Mouse (Mus musculus) heart, postnatal 0 days (tissue): ENCODE results near the gene Atg16l2.

ENCODE experiments used
- CTCF ChIP-seq: IDR thresholded peaks from 2 replicates; pipeline ENCODE4 v1.5.1; 2016; ENCODE audit warnings: antibody characterized with exemption, control low read depth, low read depth
- EP300 ChIP-seq: IDR thresholded peaks from 2 replicates; pipeline ENCODE4 v1.6.1; 2016; ENCODE audit warnings: antibody characterized with exemption, low read depth

GRCm38 (mm10) chr7:101347767-101348270 is 45.8 kb upstream of the Atg16l2 start, which contains the start of gene Arap1:
- no peak for TF ChIP-seq CTCF
- TF ChIP-seq EP300 = no peak
